Mouse (Mus musculus): ENCODE measurements around the gene Il6st.

- no peak for TF ChIP-seq FLI1 (IDR thresholded peaks at IDR 0.05; ENCODE audit: low read length)
- no peak for TF ChIP-seq GATA1 (IDR thresholded peaks at IDR 0.05; ENCODE audit: borderline replicate concordance, low read length)
These were observed 37.4 kb upstream of the Il6st start for GRCm38 (mm10) chr13:112426265-112427135.
